Comparison of ENCODE assay signal across 8 mouse cellular contexts in the genomic region with DNA sequence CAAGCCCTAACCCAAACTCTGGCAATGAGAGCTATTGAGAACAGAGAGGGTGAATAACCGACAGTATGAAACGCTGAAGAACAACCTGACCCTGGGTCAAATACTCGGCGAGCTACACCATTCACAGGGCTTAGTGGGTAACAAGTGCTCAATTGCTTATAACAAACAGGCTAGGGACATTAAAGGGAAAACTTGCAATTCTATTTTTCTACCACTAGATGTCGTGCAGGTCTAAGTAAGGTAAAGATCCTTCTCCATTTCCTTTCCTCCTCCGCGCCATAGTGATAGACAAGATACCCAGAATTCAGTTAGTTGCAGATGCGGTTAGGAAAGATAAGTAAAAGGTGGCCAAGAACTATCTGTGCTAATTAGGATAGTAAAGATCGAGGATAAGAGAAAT. TPM values are rescaled to one million over a fixed set of nuclear protein-coding genes. Genes with fewer than 3 reads are reported as not detected.
DNase-seq lines count a peak whose midpoint lies in the region; ATAC-seq and TF ChIP-seq lines count a peak whose summit lies in the region.
"Had no signal": no experiment of that assay in that cellular context is flagged by ENCODE, and none has a peak within 500 bp of the region (broad histone marks: within the 10 kb centered on the region; RNA-seq: fewer than 3 reads in every experiment).

No protein-coding gene starts in this region.

- WGBS in bone marrow, adult 2 months, result 6% methylated on average over 9 of the region's 9 CpGs

- no peak for TF ChIP-seq POLR2A in bone marrow, adult 2 months (IDR thresholded peaks at IDR 0.05; ENCODE audit: borderline replicate concordance, control insufficient read depth, low read depth, low read length)

- no peaks in the 10 kb centered on the region for H3K36me3 ChIP-seq in G1E (replicated peaks)

- DNase-seq in layer of hippocampus, adult 9-10 months (ENCODE audit: low spot score), result peak; percentile 38
- no peak for DNase-seq in layer of hippocampus, adult 9-11 months
- DNase-seq in G1E (ENCODE audit: low spot score), result peak; percentile 36
- DNase-seq in mesoderm, embryonic 11.5 days (ENCODE audit: low read depth, low spot score), result peak; percentile 61
- no peak for DNase-seq in frontal cortex, postnatal 10 days (ENCODE audit: low spot score in 2 of 2)
- DNase-seq in layer of hippocampus, postnatal 25 days (ENCODE audit: extremely low spot score in 1 of 2, low spot score in 1 of 2), result no peak

- H3K4me3 ChIP-seq in G1E (ENCODE audit: low read depth, low read length), result no peak overlapping the region
- H3K4me3 ChIP-seq in bone marrow, adult 2 months (replicated peaks; ENCODE audit: control insufficient read depth, low read depth, low read length), result no peak overlapping the region

- peaks cover 13% of the 10 kb centered on the region; the same call in 1 of the 2 replicates for H3K27me3 ChIP-seq in G1E (ENCODE audit: insufficient read depth, low read length)

- no peaks in the 10 kb centered on the region for H3K4me1 ChIP-seq in G1E (ENCODE audit: insufficient read depth, low read depth, low read length)
- no peaks in the 10 kb centered on the region for H3K4me1 ChIP-seq in bone marrow, adult 2 months (ENCODE audit: control insufficient read depth, insufficient read depth, low read length)

- ATAC-seq in G1E (ENCODE audit: extremely low read depth, insufficient number of reproducible peaks, low FRiP score, poor library complexity, severe bottlenecking), result peak; percentile 8; the same call in 1 of the 2 replicates

- H3K9me3 ChIP-seq in G1E (replicated peaks), result no peaks in the 10 kb centered on the region

- TF ChIP-seq CTCF in G1E (IDR thresholded peaks at IDR 0.05; ENCODE audit: low read depth, low read length), result peak; percentile 61
- 0 out of 2 replicates have a peak, but pooled peaks have one; percentile 31 for TF ChIP-seq CTCF in bone marrow, adult 2 months (IDR thresholded peaks at IDR 0.05; ENCODE audit: control insufficient read depth, insufficient read depth, low read length)

- no peak overlapping the region for H3K27ac ChIP-seq in bone marrow, adult 2 months (ENCODE audit: control insufficient read depth, insufficient read depth, low read depth, low read length, poor library complexity)

RNA-seq across cellular contexts. Expression of a gene that starts 8.3 kb away (rescaled TPM):
- total RNA-seq in G1E (2014; fragmentation: Nextera tagmentation) (not detected in 2 replicates), G1E (2017) (0.16 TPM in 1 of 2 replicates, not detected in the other)
- not detected in 2 replicates for polyA plus RNA-seq in G1E (2012)
- 0.62 TPM in 1 of 2 replicates, not detected in the other for polyA plus RNA-seq in bone marrow, adult 2 months (2011; ENCODE audit: insufficient read depth, insufficient read length, low replicate concordance, missing spikeins)
- total RNA-seq in layer of hippocampus, postnatal 25 days (2021), result not detected
- total RNA-seq: gastrocnemius, adult 18-20 months had no signal

RNA-seq across cellular contexts. Expression of a gene that starts 19.9 kb away (rescaled TPM):
- not detected in 2 replicates for total RNA-seq in G1E (2014; fragmentation: Nextera tagmentation)
- 0.22 TPM in 1 of 2 replicates, not detected in the other for total RNA-seq in G1E (2017)
- not detected in 2 replicates for polyA plus RNA-seq in G1E (2012)
- polyA plus RNA-seq in bone marrow, adult 2 months (2011; ENCODE audit: insufficient read depth, insufficient read length, low replicate concordance, missing spikeins), result 3.4 and 9.6 TPM in 2 replicates
- total RNA-seq in layer of hippocampus, postnatal 25 days (2021), result not detected

Comparison
In these comparisons a context has a peak if more than half of its experiments do, and no peak if none do; other contexts are left out.
1. DNase-seq: peak in layer of hippocampus, adult 9-10 months (single experiment), G1E (single experiment) and mesoderm, embryonic 11.5 days (single experiment); none in layer of hippocampus, adult 9-11 months (single experiment), frontal cortex, postnatal 10 days (0 of 2) and layer of hippocampus, postnatal 25 days (0 of 2).